Comparison of ENCODE assay signal across 12 mouse cellular contexts in the genomic region with DNA sequence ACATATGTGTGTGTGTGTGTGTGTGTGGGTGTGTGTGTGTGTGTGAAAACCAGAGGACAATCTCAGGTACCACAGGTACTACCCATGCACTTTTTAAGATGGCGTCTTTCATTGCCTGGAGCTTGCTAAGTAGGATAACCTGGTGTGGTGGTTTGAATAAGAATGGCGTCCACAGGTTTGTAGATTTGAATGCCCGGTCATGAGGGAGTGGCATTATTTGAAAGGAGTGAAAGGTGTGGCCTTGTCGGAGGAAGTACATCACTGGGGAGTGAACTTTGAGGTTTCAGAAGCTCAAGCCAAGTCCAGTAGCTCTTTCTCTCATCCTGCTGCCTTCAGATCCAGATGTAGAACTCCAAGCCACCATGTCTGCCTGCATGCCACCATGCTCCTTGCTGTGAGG. TPM values are rescaled to one million over a fixed set of nuclear protein-coding genes. Genes with fewer than 3 reads are reported as not detected.
"Had no signal": no experiment of that assay in that cellular context is flagged by ENCODE, and none has a peak within 500 bp of the region (broad histone marks: within the 10 kb centered on the region; RNA-seq: fewer than 3 reads in every experiment).

No protein-coding gene starts in this region.

- H3K9me3 ChIP-seq: midbrain, embryonic 10.5 days; midbrain, embryonic 12.5 days had no signal

- H3K36me3 ChIP-seq: midbrain, embryonic 10.5 days; midbrain, embryonic 12.5 days; neural tube, embryonic 12.5 days had no signal

- H3K4me3 ChIP-seq: midbrain, embryonic 10.5 days; midbrain, embryonic 12.5 days; neural tube, embryonic 12.5 days had no signal

- H3K4me2 ChIP-seq: lung, embryonic 14.5 days; midbrain, embryonic 12.5 days; neural tube, embryonic 12.5 days had no signal

- H3K27ac ChIP-seq: midbrain, embryonic 10.5 days; midbrain, embryonic 12.5 days; neural tube, embryonic 12.5 days had no signal

- DNase-seq: lung, adult 18-20 months; lung, embryonic 14.5 days; lung, postnatal 10 days; lung, postnatal 4 days; midbrain, embryonic 14.5 days; right cerebral cortex, postnatal 14 days; thymus, adult 18-20 months; thymus, postnatal 14 days; thymus, postnatal 36 days had no signal

- H3K4me1 ChIP-seq: midbrain, embryonic 10.5 days; midbrain, embryonic 12.5 days; neural tube, embryonic 12.5 days had no signal

- H3K27me3 ChIP-seq: midbrain, embryonic 12.5 days; neural tube, embryonic 12.5 days had no signal

- H3K9ac ChIP-seq: lung, embryonic 14.5 days; midbrain, embryonic 12.5 days; neural tube, embryonic 12.5 days had no signal

RNA-seq across cellular contexts. Expression of a gene that starts 55.9 kb away (rescaled TPM):
- polyA plus RNA-seq: midbrain, embryonic 14.5 days had no signal
